Mouse (Mus musculus): ENCODE data around the gene Cd38. TPM values are rescaled to one million over a fixed set of nuclear protein-coding genes. Genes with fewer than 3 reads are reported as not detected.

Cd38 gene
- polyA plus RNA-seq, 1 experiment from 2014 or later, result 33.0 TPM

- no peak overlapping the region for H3K27ac ChIP-seq (ENCODE audit: low read length)
- TF ChIP-seq CTCF (IDR thresholded peaks at IDR 0.05) (no peak), EP300 (IDR thresholded peaks at IDR 0.05) (no peak)
- no peaks in the 10 kb centered on the region for H3K36me3 ChIP-seq (ENCODE audit: insufficient read depth, low read length)
- H3K4me2 ChIP-seq (replicated peaks; ENCODE audit: low read depth, low read length), result no peak overlapping the region
- WGBS, result 37% methylated on average over 3 of the region's 3 CpGs
- no peaks in the 10 kb centered on the region for H3K27me3 ChIP-seq (replicated peaks; ENCODE audit: insufficient read depth, low read length)
- no peak overlapping the region for H3K4me3 ChIP-seq (ENCODE audit: low read depth, low read length)
- H3K9ac ChIP-seq (replicated peaks; ENCODE audit: low read depth), result no peak overlapping the region
- no peaks in the 10 kb centered on the region for H3K9me3 ChIP-seq (ENCODE audit: low read length)
- H3K4me1 ChIP-seq (ENCODE audit: insufficient read depth, low read depth, low read length), result no peaks in the 10 kb centered on the region
- DNase-seq (ENCODE audit: low spot score) (no peak), ATAC-seq (no peak)
Measured at GRCm38 (mm10) chr5:43885060-43885820, 16.9 kb downstream of the Cd38 start.

GRCm38 (mm10) chr5:43892386-43892785 lies 24.0 kb downstream of the Cd38 start:
- Histone ChIP-seq H3K4me2 (replicated peaks; ENCODE audit: low read depth, low read length) (no peak overlapping the region), H3K27me3 (replicated peaks; ENCODE audit: insufficient read depth, low read length) (no peaks in the 10 kb centered on the region), H3K36me3 (ENCODE audit: insufficient read depth, low read length) (no peaks in the 10 kb centered on the region), H3K9me3 (ENCODE audit: low read length) (no peaks in the 10 kb centered on the region), H3K27ac (ENCODE audit: low read length) (no peak overlapping the region), H3K4me3 (ENCODE audit: low read depth, low read length) (no peak overlapping the region), H3K9ac (replicated peaks; ENCODE audit: low read depth) (no peak overlapping the region), H3K4me1 (ENCODE audit: insufficient read depth, low read depth, low read length) (no peaks in the 10 kb centered on the region)
- WGBS, result 22% methylated on average over 1 of the region's 1 CpGs
- no peak for TF ChIP-seq EP300 (IDR thresholded peaks at IDR 0.05)
- peak; percentile 68 for TF ChIP-seq CTCF (IDR thresholded peaks at IDR 0.05)
- ATAC-seq, result peak; percentile 57
- DNase-seq (ENCODE audit: low spot score), result peak; percentile 77

DNA sequence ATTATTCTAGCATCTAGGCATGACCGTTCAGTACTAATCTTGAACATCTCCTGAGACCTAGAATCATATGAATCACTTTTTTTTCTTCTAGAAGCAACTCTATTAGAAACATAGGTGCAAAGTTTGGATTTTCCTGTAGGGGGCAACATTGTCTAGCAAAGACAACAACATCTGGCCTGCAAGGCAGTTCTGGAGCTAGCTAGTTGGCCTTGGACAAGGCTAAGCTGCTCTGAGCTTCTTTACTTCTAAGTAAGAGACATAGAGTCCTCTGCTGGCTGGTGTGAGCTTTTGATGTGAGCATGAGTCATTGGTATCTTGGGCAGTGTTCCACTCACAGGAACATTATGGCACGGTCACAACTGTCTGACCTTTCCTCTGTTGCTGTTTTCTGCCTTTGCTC lies 25.8 kb downstream of the Cd38 start:
- H3K27ac ChIP-seq (ENCODE audit: low read length), result no peak overlapping the region
- H3K4me2 ChIP-seq (replicated peaks; ENCODE audit: low read depth, low read length), result no peak overlapping the region
- TF ChIP-seq CTCF (IDR thresholded peaks at IDR 0.05) (peak; percentile 74), EP300 (IDR thresholded peaks at IDR 0.05) (no peak)
- no peak overlapping the region for H3K9ac ChIP-seq (replicated peaks; ENCODE audit: low read depth)
- H3K4me1 ChIP-seq (ENCODE audit: insufficient read depth, low read depth, low read length), result no peaks in the 10 kb centered on the region
- peak; percentile 78 for DNase-seq (ENCODE audit: low spot score)
- 65% methylated on average over 2 of the region's 2 CpGs for WGBS
- peak; percentile 52 for ATAC-seq
- no peaks in the 10 kb centered on the region for H3K27me3 ChIP-seq (replicated peaks; ENCODE audit: insufficient read depth, low read length)
- no peaks in the 10 kb centered on the region for H3K9me3 ChIP-seq (ENCODE audit: low read length)
- no peaks in the 10 kb centered on the region for H3K36me3 ChIP-seq (ENCODE audit: insufficient read depth, low read length)
- no peak overlapping the region for H3K4me3 ChIP-seq (ENCODE audit: low read depth, low read length)

GRCm38 (mm10) chr5:43895931-43896330 lies 27.6 kb downstream of the Cd38 start:
- Histone ChIP-seq H3K4me2 (replicated peaks; ENCODE audit: low read depth, low read length) (no peak overlapping the region), H3K9me3 (ENCODE audit: low read length) (no peaks in the 10 kb centered on the region), H3K27me3 (replicated peaks; ENCODE audit: insufficient read depth, low read length) (no peaks in the 10 kb centered on the region), H3K9ac (replicated peaks; ENCODE audit: low read depth) (no peak overlapping the region), H3K4me3 (ENCODE audit: low read depth, low read length) (no peak overlapping the region), H3K27ac (ENCODE audit: low read length) (no peak overlapping the region), H3K4me1 (ENCODE audit: insufficient read depth, low read depth, low read length) (no peaks in the 10 kb centered on the region), H3K36me3 (ENCODE audit: insufficient read depth, low read length) (no peaks in the 10 kb centered on the region)
- DNase-seq (ENCODE audit: low spot score) (no peak), ATAC-seq (no peak)
- 76% methylated on average over 3 of the region's 3 CpGs for WGBS
- TF ChIP-seq CTCF (IDR thresholded peaks at IDR 0.05), result no peak
- TF ChIP-seq EP300 (IDR thresholded peaks at IDR 0.05), result no peak

DNA sequence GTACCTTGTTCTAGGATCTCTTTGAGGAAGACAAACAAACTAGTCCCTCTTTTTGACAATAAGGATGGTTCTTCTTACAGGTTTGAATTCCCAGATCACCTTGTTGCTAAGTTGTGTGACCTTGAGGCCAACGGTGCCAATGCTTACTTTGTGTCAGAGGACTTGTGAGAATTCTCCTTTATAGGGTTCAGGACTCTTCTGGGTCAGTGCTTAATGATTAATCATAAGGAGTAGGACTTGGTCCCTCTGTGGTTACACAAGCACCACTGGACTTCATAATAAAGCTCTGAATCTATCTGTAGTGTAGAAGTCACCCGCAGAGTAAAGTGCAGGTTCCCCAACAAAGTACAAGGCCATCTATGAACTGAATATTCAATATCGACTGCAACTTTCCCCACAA lies 36.3 kb downstream of the Cd38 start:
- WGBS, result 70% methylated on average over 3 of the region's 3 CpGs
- Histone ChIP-seq H3K9ac (replicated peaks; ENCODE audit: low read depth) (no peak overlapping the region), H3K27me3 (replicated peaks; ENCODE audit: insufficient read depth, low read length) (no peaks in the 10 kb centered on the region), H3K36me3 (ENCODE audit: insufficient read depth, low read length) (no peaks in the 10 kb centered on the region), H3K4me3 (ENCODE audit: low read depth, low read length) (no peak overlapping the region), H3K27ac (ENCODE audit: low read length) (no peak overlapping the region), H3K4me1 (ENCODE audit: insufficient read depth, low read depth, low read length) (no peaks in the 10 kb centered on the region), H3K9me3 (ENCODE audit: low read length) (no peaks in the 10 kb centered on the region), H3K4me2 (replicated peaks; ENCODE audit: low read depth, low read length) (no peak overlapping the region)
- DNase-seq (ENCODE audit: low spot score) (no peak), ATAC-seq (no peak)
- no peak for TF ChIP-seq EP300 (IDR thresholded peaks at IDR 0.05)
- no peak for TF ChIP-seq CTCF (IDR thresholded peaks at IDR 0.05)

GRCm38 (mm10) chr5:43909213-43909612 lies 40.9 kb downstream of the Cd38 start:
- DNase-seq (ENCODE audit: low spot score), result peak; percentile 18

More at GRCm38 (mm10) chr5:43909213-43909612, 40.9 kb downstream of the Cd38 start:
- peak; percentile 30; the same call in 1 of the 2 replicates for ATAC-seq
- H3K27ac ChIP-seq (ENCODE audit: low read length), result no peak overlapping the region
- no peaks in the 10 kb centered on the region for H3K9me3 ChIP-seq (ENCODE audit: low read length)
- no peak for TF ChIP-seq CTCF (IDR thresholded peaks at IDR 0.05)
- no peak for TF ChIP-seq EP300 (IDR thresholded peaks at IDR 0.05)
- no peaks in the 10 kb centered on the region for H3K36me3 ChIP-seq (ENCODE audit: insufficient read depth, low read length)
- H3K27me3 ChIP-seq (replicated peaks; ENCODE audit: insufficient read depth, low read length), result no peaks in the 10 kb centered on the region
- no peak overlapping the region for H3K9ac ChIP-seq (replicated peaks; ENCODE audit: low read depth)
- 37% methylated on average over 9 of the region's 9 CpGs for WGBS
- H3K4me1 ChIP-seq (ENCODE audit: insufficient read depth, low read depth, low read length), result no peaks in the 10 kb centered on the region
- H3K4me3 ChIP-seq (ENCODE audit: low read depth, low read length), result no peak overlapping the region
- H3K4me2 ChIP-seq (replicated peaks; ENCODE audit: low read depth, low read length), result no peak overlapping the region

Data from lung, postnatal 0 days (tissue).